Mouse (Mus musculus) thymus, adult 2 months (tissue): Measurements from ENCODE around the gene Rad51b.

Source experiments
- CTCF ChIP-seq: fragments of 200-500 bp; IDR thresholded peaks from 2 replicates; pipeline ENCODE4 v1.5.1; 2012; ENCODE audit warnings: mild to moderate bottlenecking, control low read depth, low read length, moderate library complexity, borderline replicate concordance; ENCODE audit not compliant: control insufficient read depth, poor library complexity, insufficient read depth; ENCODE audit errors: extremely low read depth
- POLR2A ChIP-seq: fragments of 200-500 bp; IDR thresholded peaks from 2 replicates; pipeline ENCODE4 v1.6.1; 2012; ENCODE audit warnings: mild to moderate bottlenecking, low read length, control low read depth, moderate library complexity; ENCODE audit not compliant: control insufficient read depth, poor library complexity, insufficient read depth; ENCODE audit errors: extremely low read depth

GRCm38 (mm10) chr12:79522374-79522773 is 225.3 kb downstream of the Rad51b start:
- TF ChIP-seq CTCF (no peak), POLR2A (no peak)
